Mouse (Mus musculus) kidney, adult 2 months (tissue): ENCODE data around the gene Tfb1m.

Source experiments
- CTCF ChIP-seq: fragments of 200-500 bp; conservative IDR thresholded peaks from 2 replicates; pipeline ENCODE4 v1.5.1; 2011; ENCODE audit warnings: low read depth, mild to moderate bottlenecking, control low read depth, low read length, moderate library complexity, mixed read lengths; ENCODE audit not compliant: insufficient read depth, insufficient read length
- POLR2A ChIP-seq: fragments of 200-500 bp; IDR thresholded peaks from one replicate; pipeline ENCODE4 v1.6.1; 2011; ENCODE audit warnings: low read depth, low read length, control low read depth

GRCm38 (mm10) chr17:3496080-3496479 lies 61.5 kb downstream of the Tfb1m start:
- TF ChIP-seq POLR2A (no peak), CTCF (no peak)
